Mouse (Mus musculus) kidney, adult 2 months (tissue): ENCODE measurements around the gene Rad51d.

ENCODE experiments used
- CTCF ChIP-seq: fragments of 200-500 bp; conservative IDR thresholded peaks from 2 replicates; pipeline ENCODE4 v1.5.1; 2011; ENCODE audit warnings: low read depth, mild to moderate bottlenecking, control low read depth, low read length, moderate library complexity, mixed read lengths; ENCODE audit not compliant: insufficient read depth, insufficient read length
- POLR2A ChIP-seq: fragments of 200-500 bp; IDR thresholded peaks from one replicate; pipeline ENCODE4 v1.6.1; 2011; ENCODE audit warnings: low read depth, low read length, control low read depth

GRCm38 (mm10) chr11:82899720-82900119 lies 9.3 kb upstream of the Rad51d start:
- TF ChIP-seq CTCF (no peak), POLR2A (no peak)
